Mouse (Mus musculus): ENCODE data around the gene Ralgapa2. TPM values are rescaled to one million over a fixed set of nuclear protein-coding genes. Genes with fewer than 3 reads are reported as not detected.
A peak's percentile ranks its signal among the peaks of the same experiment; 100 is the strongest.

Gene Ralgapa2
- total RNA-seq (2021), result 10 to 100 TPM; 19.0 to 21.3 TPM
- long read RNA-seq, partial matches to known transcripts, result 0 of 2 reads
- long read RNA-seq, other reads (novel, unspliced or antisense), result 2 of 2 reads

GRCm38 (mm10) chr2:146511911-146512580 is at the start of gene Ralgapa2:
TSS of gene Ralgapa2 (minus strand) at chr2:146512344.
- DNase-seq (ENCODE audit: low spot score in 2 of 2), result peak; percentile 99 to 100

- no peak for DNase-seq (ENCODE audit: low spot score in 2 of 2)
Observed at GRCm38 (mm10) chr2:146561505-146561904, 49.4 kb upstream of the Ralgapa2 start.

GRCm38 (mm10) chr2:146560633-146561043 is 48.5 kb upstream of the Ralgapa2 start:
- no peak for DNase-seq (ENCODE audit: low spot score in 2 of 2)

GRCm38 (mm10) chr2:146556148-146556547 is 44.0 kb upstream of the Ralgapa2 start:
- no peak for DNase-seq (ENCODE audit: low spot score in 2 of 2)

- DNase-seq (ENCODE audit: low spot score in 2 of 2), result no peak
Observed at GRCm38 (mm10) chr2:146555351-146555750, 43.2 kb upstream of the Ralgapa2 start.

GRCm38 (mm10) chr2:146553701-146554100 is 41.6 kb upstream of the Ralgapa2 start:
- DNase-seq (ENCODE audit: low spot score in 2 of 2), result peak in 1 of 2 experiments; percentile 19

- DNase-seq (ENCODE audit: low spot score in 2 of 2), result no peak
Observed at GRCm38 (mm10) chr2:146551818-146552217, 39.7 kb upstream of the Ralgapa2 start.

- DNase-seq (ENCODE audit: low spot score in 2 of 2), result peak; percentile 12 to 39
Observed at GRCm38 (mm10) chr2:146549111-146549776, 37.1 kb upstream of the Ralgapa2 start.

GRCm38 (mm10) chr2:146544155-146544814 is 32.1 kb upstream of the Ralgapa2 start:
- no peak for DNase-seq (ENCODE audit: low spot score in 2 of 2)

- no peak for DNase-seq (ENCODE audit: low spot score in 2 of 2)
Observed at GRCm38 (mm10) chr2:146533118-146533949, 21.2 kb upstream of the Ralgapa2 start.

- DNase-seq (ENCODE audit: low spot score in 2 of 2), result no peak
Observed at GRCm38 (mm10) chr2:146532493-146532892, 20.3 kb upstream of the Ralgapa2 start.

GRCm38 (mm10) chr2:146525483-146525882 is 13.3 kb upstream of the Ralgapa2 start:
- no peak for DNase-seq (ENCODE audit: low spot score in 2 of 2)

- DNase-seq (ENCODE audit: low spot score in 2 of 2), result no peak
Observed at GRCm38 (mm10) chr2:146524685-146525415, 12.7 kb upstream of the Ralgapa2 start.

GRCm38 (mm10) chr2:146516894-146517293 is 4.8 kb upstream of the Ralgapa2 start:
- no peak for DNase-seq (ENCODE audit: low spot score in 2 of 2)

GRCm38 (mm10) chr2:146515081-146515480 is 2.9 kb upstream of the Ralgapa2 start:
- DNase-seq (ENCODE audit: low spot score in 2 of 2), result no peak

- DNase-seq (ENCODE audit: low spot score in 2 of 2), result no peak
Observed at GRCm38 (mm10) chr2:146512581-146512920, 407 bp upstream of the Ralgapa2 start.

- no peak for DNase-seq (ENCODE audit: low spot score in 2 of 2)
Observed at GRCm38 (mm10) chr2:146511401-146511865, 711 bp downstream of the Ralgapa2 start.

- DNase-seq (ENCODE audit: low spot score in 2 of 2), result no peak
Observed at GRCm38 (mm10) chr2:146510780-146511179, 1.4 kb downstream of the Ralgapa2 start.

GRCm38 (mm10) chr2:146502578-146503311 is 9.4 kb downstream of the Ralgapa2 start:
- peak; percentile 53 to 88 for DNase-seq (ENCODE audit: low spot score in 2 of 2)

GRCm38 (mm10) chr2:146500067-146500466 is 12.1 kb downstream of the Ralgapa2 start:
- no peak for DNase-seq (ENCODE audit: low spot score in 2 of 2)

All from layer of hippocampus, adult 18-20 months (tissue).